Mouse (Mus musculus) megakaryocyte, embryonic 14.5 days (primary cell): ENCODE measurements around the gene Cbarp. TPM values are rescaled to one million over a fixed set of nuclear protein-coding genes. Genes with fewer than 3 reads are reported as not detected.

Source experiments
- H3K27me3 ChIP-seq: replicated peaks from 2 replicates; pipeline ENCODE3; 2012; ENCODE audit warnings: inconsistent platforms
- H3K36me3 ChIP-seq: replicated peaks from 2 replicates; pipeline ENCODE3; 2012; ENCODE audit warnings: low read length, inconsistent platforms, mixed read lengths
- H3K4me1 ChIP-seq: 2 replicates; pipeline ENCODE4 v1.6.1; 2012; ENCODE audit warnings: inconsistent platforms
- H3K4me3 ChIP-seq: replicated peaks from 2 replicates; pipeline ENCODE3; 2012; ENCODE audit warnings: moderate library complexity, mild to moderate bottlenecking, inconsistent platforms
- H3K9me3 ChIP-seq: 2 replicates; pipeline ENCODE4 v1.6.1; 2012; ENCODE audit warnings: inconsistent platforms
- FLI1 ChIP-seq: IDR thresholded peaks from 2 replicates; pipeline ENCODE4 v1.6.1; 2012; ENCODE audit warnings: low read length, inconsistent platforms, mixed read lengths
- GATA1 ChIP-seq: IDR thresholded peaks from 3 replicates; pipeline ENCODE4 v1.6.1; 2012; ENCODE audit warnings: mixed read lengths, low read length, inconsistent platforms, borderline replicate concordance
- polyA plus RNA-seq: library from polyadenylated mRNA; stranded (reverse); fragments of >175 nt; gene quantifications from 2 replicates; pipeline ENCODE4 v1.2.3, GENCODE M21; 2012; ENCODE audit warnings: low replicate concordance; ENCODE audit not compliant: insufficient read depth

Cbarp gene
- polyA plus RNA-seq: 4.8 and 11.7 TPM in 2 replicates

- TF ChIP-seq GATA1 (no peak), FLI1 (no peak)
Observed at GRCm38 (mm10) chr10:80140666-80141035, at the start of gene Cbarp. Gene Cbarp (minus strand): TSS chr10:80140835.

GRCm38 (mm10) chr10:80189999-80190398, 49.4 kb upstream of the Cbarp start:
- Histone ChIP-seq H3K4me3 (peak overlapping the region; percentile 83), H3K4me1 (peaks cover 46% of the 10 kb centered on the region), H3K27me3 (peaks cover 96% of the 10 kb centered on the region), H3K9me3 (no peaks in the 10 kb centered on the region), H3K36me3 (no peaks in the 10 kb centered on the region)
- TF ChIP-seq GATA1: no peak
- no peak for TF ChIP-seq FLI1

More at GRCm38 (mm10) chr10:80140666-80141035, at the start of gene Cbarp:
- H3K9me3 ChIP-seq: no peaks in the 10 kb centered on the region
- peaks cover 81% of the 10 kb centered on the region for H3K4me1 ChIP-seq
- H3K27me3 ChIP-seq: peaks cover 10% of the 10 kb centered on the region
- peaks cover 37% of the 10 kb centered on the region for H3K36me3 ChIP-seq
- peak within 1 kb of the TSS; percentile 98 for H3K4me3 ChIP-seq

- H3K36me3 ChIP-seq: no peaks in the 10 kb centered on the region
- peaks cover 38% of the 10 kb centered on the region for H3K4me1 ChIP-seq
- no peak overlapping the region for H3K4me3 ChIP-seq
- TF ChIP-seq FLI1: no peak
- TF ChIP-seq GATA1: no peak
- H3K27me3 ChIP-seq: peaks cover 96% of the 10 kb centered on the region
- H3K9me3 ChIP-seq: no peaks in the 10 kb centered on the region
Observed at GRCm38 (mm10) chr10:80188453-80189024, 47.9 kb upstream of the Cbarp start.

- Histone ChIP-seq H3K36me3 (no peaks in the 10 kb centered on the region), H3K4me3 (no peak overlapping the region), H3K4me1 (peaks cover 33% of the 10 kb centered on the region), H3K27me3 (peaks cover 96% of the 10 kb centered on the region), H3K9me3 (no peaks in the 10 kb centered on the region)
- TF ChIP-seq FLI1 (no peak), GATA1 (no peak)
Observed at GRCm38 (mm10) chr10:80187739-80188138, 47.1 kb upstream of the Cbarp start.

GRCm38 (mm10) chr10:80186649-80187048, 46.0 kb upstream of the Cbarp start:
- Histone ChIP-seq H3K36me3 (no peaks in the 10 kb centered on the region), H3K27me3 (peaks cover 97% of the 10 kb centered on the region), H3K9me3 (no peaks in the 10 kb centered on the region), H3K4me1 (peaks cover 28% of the 10 kb centered on the region), H3K4me3 (no peak overlapping the region)
- TF ChIP-seq GATA1 (no peak), FLI1 (no peak)

GRCm38 (mm10) chr10:80182547-80182946, 41.9 kb upstream of the Cbarp start:
- Histone ChIP-seq H3K4me1 (peaks cover 22% of the 10 kb centered on the region), H3K9me3 (no peaks in the 10 kb centered on the region), H3K27me3 (peaks cover 98% of the 10 kb centered on the region), H3K36me3 (no peaks in the 10 kb centered on the region), H3K4me3 (peak overlapping the region; percentile 15)
- TF ChIP-seq GATA1 (no peak), FLI1 (no peak)

- Histone ChIP-seq H3K9me3 (no peaks in the 10 kb centered on the region), H3K4me3 (no peak overlapping the region), H3K4me1 (peaks cover 18% of the 10 kb centered on the region), H3K36me3 (peaks cover 6% of the 10 kb centered on the region), H3K27me3 (peaks cover 89% of the 10 kb centered on the region)
- TF ChIP-seq FLI1 (no peak), GATA1 (no peak)
Observed at GRCm38 (mm10) chr10:80180823-80181222, 40.2 kb upstream of the Cbarp start.

GRCm38 (mm10) chr10:80180288-80180687, 39.7 kb upstream of the Cbarp start:
- Histone ChIP-seq H3K9me3 (no peaks in the 10 kb centered on the region), H3K4me1 (peaks cover 20% of the 10 kb centered on the region), H3K27me3 (peaks cover 83% of the 10 kb centered on the region), H3K36me3 (peaks cover 6% of the 10 kb centered on the region), H3K4me3 (no peak overlapping the region)
- TF ChIP-seq FLI1 (no peak), GATA1 (no peak)

GRCm38 (mm10) chr10:80179068-80180051, 38.7 kb upstream of the Cbarp start, which contains the start of gene Efna2:
Gene Efna2 (plus strand): TSS chr10:80179482.
- no peak for TF ChIP-seq FLI1
- no peak for TF ChIP-seq GATA1
- Histone ChIP-seq H3K27me3 (peaks cover 75% of the 10 kb centered on the region), H3K4me3 (peak within 1 kb of the TSS; percentile 88), H3K9me3 (no peaks in the 10 kb centered on the region), H3K4me1 (peaks cover 30% of the 10 kb centered on the region), H3K36me3 (peaks cover 6% of the 10 kb centered on the region)
